Mouse (Mus musculus): Measurements from ENCODE around the gene Tspyl4.
"Not testable (repeated sequence)": the region's sequence is repeated elsewhere in the genome, so short reads cannot be mapped to it uniquely, and the experiment has no call there.

Gene Tspyl4

GRCm38 (mm10) chr10:34297299-34297979 is at the start of gene Tspyl4:
Tspyl4 (plus strand) TSS chr10:34297442.
- ATAC-seq (ENCODE audit: insufficient number of reproducible peaks, low FRiP score, low TSS enrichment), result peak; percentile 88

GRCm38 (mm10) chr10:34247757-34248156 is 49.5 kb upstream of the Tspyl4 start:
- ATAC-seq (ENCODE audit: insufficient number of reproducible peaks, low FRiP score, low TSS enrichment), result no peak

- no peak for ATAC-seq (ENCODE audit: insufficient number of reproducible peaks, low FRiP score, low TSS enrichment)
Measured at GRCm38 (mm10) chr10:34249594-34249993, 47.6 kb upstream of the Tspyl4 start.

- not testable (repeated sequence) for ATAC-seq (ENCODE audit: insufficient number of reproducible peaks, low FRiP score, low TSS enrichment)
Measured at GRCm38 (mm10) chr10:34252833-34253232, 44.4 kb upstream of the Tspyl4 start.

- no peak for ATAC-seq (ENCODE audit: insufficient number of reproducible peaks, low FRiP score, low TSS enrichment)
Measured at GRCm38 (mm10) chr10:34265106-34265505, 32.1 kb upstream of the Tspyl4 start.

- no peak for ATAC-seq (ENCODE audit: insufficient number of reproducible peaks, low FRiP score, low TSS enrichment)
Measured at GRCm38 (mm10) chr10:34267312-34268070, 29.8 kb upstream of the Tspyl4 start.

GRCm38 (mm10) chr10:34271681-34272080 is 25.6 kb upstream of the Tspyl4 start:
- ATAC-seq (ENCODE audit: insufficient number of reproducible peaks, low FRiP score, low TSS enrichment), result peak; percentile 45; the same call in 1 of the 2 replicates

- ATAC-seq (ENCODE audit: insufficient number of reproducible peaks, low FRiP score, low TSS enrichment), result 0 out of 2 replicates have a peak, but pooled peaks have one; percentile 33
Measured at GRCm38 (mm10) chr10:34280591-34281175, 16.6 kb upstream of the Tspyl4 start.

GRCm38 (mm10) chr10:34281211-34281961 is 15.9 kb upstream of the Tspyl4 start:
- peak; percentile 9; the same call in 1 of the 2 replicates for ATAC-seq (ENCODE audit: insufficient number of reproducible peaks, low FRiP score, low TSS enrichment)

GRCm38 (mm10) chr10:34281962-34282388 is 15.3 kb upstream of the Tspyl4 start, which contains the start of gene Tspyl1:
Tspyl1 (plus strand) TSS chr10:34282190.
- peak; percentile 98 for ATAC-seq (ENCODE audit: insufficient number of reproducible peaks, low FRiP score, low TSS enrichment)

- ATAC-seq (ENCODE audit: insufficient number of reproducible peaks, low FRiP score, low TSS enrichment), result peak; percentile 31
Measured at GRCm38 (mm10) chr10:34282420-34283238, 14.6 kb upstream of the Tspyl4 start.

GRCm38 (mm10) chr10:34296911-34297298 is 337 bp upstream of the Tspyl4 start:
- no peak for ATAC-seq (ENCODE audit: insufficient number of reproducible peaks, low FRiP score, low TSS enrichment)

- ATAC-seq (ENCODE audit: insufficient number of reproducible peaks, low FRiP score, low TSS enrichment), result no peak
Measured at GRCm38 (mm10) chr10:34297980-34298753, 925 bp downstream of the Tspyl4 start.

GRCm38 (mm10) chr10:34300368-34300767 is 3.1 kb downstream of the Tspyl4 start:
- ATAC-seq (ENCODE audit: insufficient number of reproducible peaks, low FRiP score, low TSS enrichment), result no peak

GRCm38 (mm10) chr10:34307070-34307469 is 9.8 kb downstream of the Tspyl4 start:
- ATAC-seq (ENCODE audit: insufficient number of reproducible peaks, low FRiP score, low TSS enrichment), result no peak

- no peak for ATAC-seq (ENCODE audit: insufficient number of reproducible peaks, low FRiP score, low TSS enrichment)
Measured at GRCm38 (mm10) chr10:34309915-34310685, 12.9 kb downstream of the Tspyl4 start.

GRCm38 (mm10) chr10:34312536-34312935 is 15.3 kb downstream of the Tspyl4 start:
- no peak for ATAC-seq (ENCODE audit: insufficient number of reproducible peaks, low FRiP score, low TSS enrichment)

GRCm38 (mm10) chr10:34316571-34317216 is 19.5 kb downstream of the Tspyl4 start:
- ATAC-seq (ENCODE audit: insufficient number of reproducible peaks, low FRiP score, low TSS enrichment), result peak; percentile 92
